Mouse (Mus musculus) stomach, postnatal 0 days (tissue): Measurements from ENCODE around the gene Arhgap18.

Source experiments
- CTCF ChIP-seq: IDR thresholded peaks from 2 replicates; pipeline ENCODE4 v1.5.1; 2016; ENCODE audit warnings: antibody characterized with exemption, low read depth, mild to moderate bottlenecking, moderate library complexity
- EP300 ChIP-seq: optimal IDR thresholded peaks from 2 replicates; pipeline ENCODE3; 2016; ENCODE audit warnings: antibody characterized with exemption

DNA sequence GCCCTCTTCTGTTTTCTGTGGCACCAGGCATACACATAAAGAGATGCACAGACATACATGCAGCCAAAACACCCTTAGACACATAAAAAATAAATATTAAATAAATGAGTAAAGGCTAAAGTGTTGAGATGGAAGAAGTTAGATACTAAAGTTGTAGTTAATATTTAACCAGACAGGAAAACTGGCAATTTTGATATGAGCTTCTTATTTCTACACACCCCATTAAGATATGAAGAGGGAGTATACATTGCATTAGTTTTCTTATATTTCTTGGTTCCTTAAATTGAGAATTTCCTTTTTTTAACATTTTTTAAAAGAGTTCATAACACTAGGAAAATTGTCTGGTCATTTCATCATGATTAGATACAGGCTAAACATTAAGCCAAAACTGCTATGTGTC lies 108.0 kb downstream of the Arhgap18 start:
- TF ChIP-seq CTCF, result no peak
- no peak for TF ChIP-seq EP300
